Mouse (Mus musculus): ENCODE data around the gene Mnat1. TPM values are rescaled to one million over a fixed set of nuclear protein-coding genes. Genes with fewer than 3 reads are reported as not detected.

Gene Mnat1
- total and polyA plus RNA-seq, 2 experiments from 2014 or later, result 16.1 to 16.3 TPM

- no peaks in the 10 kb centered on the region for H3K9me3 ChIP-seq (ENCODE audit: low read length)
- peak within 1 kb of the TSS; percentile 74 for H3K9ac ChIP-seq
- TF ChIP-seq CTCF (IDR thresholded peaks at IDR 0.05; ENCODE audit: low read depth), result peak; percentile 9; the same call in 1 of the 2 replicates
- peaks cover 5% of the 10 kb centered on the region; the same call in 1 of the 2 replicates for H3K36me3 ChIP-seq (ENCODE audit: insufficient read depth)
- H3K4me3 ChIP-seq (ENCODE audit: low read depth, low read length), result peak within 1 kb of the TSS; percentile 81
- H3K4me2 ChIP-seq (ENCODE audit: low read depth), result peak within 1 kb of the TSS; percentile 80
- 2% methylated on average over 53 of the region's 53 CpGs for WGBS
- peak; percentile 95 for DNase-seq
- ATAC-seq, result peak; percentile 97
- no peaks in the 10 kb centered on the region for H3K27me3 ChIP-seq (ENCODE audit: insufficient read depth, low read length)
- H3K27ac ChIP-seq (ENCODE audit: low read depth, low read length), result peak within 1 kb of the TSS; percentile 81
- H3K4me1 ChIP-seq (ENCODE audit: insufficient read depth), result 0 out of 2 replicates have a peak, but pooled peaks cover 8% of the 10 kb centered on the region
Measured at GRCm38 (mm10) chr12:73286287-73287092, 163.0 kb downstream of the Mnat1 start, which contains the start of the genes Trmt5 and Slc38a6. Gene Trmt5 (minus strand): TSS chr12:73286710. Gene Slc38a6 (plus strand): TSS chr12:73286779.

- Histone ChIP-seq H3K4me2 (ENCODE audit: low read depth) (peak overlapping the region; percentile 80), H3K27me3 (ENCODE audit: insufficient read depth, low read length) (no peaks in the 10 kb centered on the region), H3K4me1 (ENCODE audit: insufficient read depth) (0 out of 2 replicates have a peak, but pooled peaks cover 8% of the 10 kb centered on the region), H3K36me3 (ENCODE audit: insufficient read depth) (no peaks in the 10 kb centered on the region; the same call in 1 of the 2 replicates), H3K27ac (ENCODE audit: low read depth, low read length) (no peak overlapping the region), H3K4me3 (ENCODE audit: low read depth, low read length) (peak overlapping the region; percentile 81), H3K9ac (0 out of 2 replicates have a peak overlapping the region, but pooled peaks have one; percentile 74), H3K9me3 (ENCODE audit: low read length) (no peaks in the 10 kb centered on the region)
- ATAC-seq (no peak), DNase-seq (no peak)
- no peak for TF ChIP-seq CTCF (IDR thresholded peaks at IDR 0.05; ENCODE audit: low read depth)
- WGBS, result 75% methylated on average over 8 of the region's 8 CpGs
Measured at GRCm38 (mm10) chr12:73287609-73288008, 164.1 kb downstream of the Mnat1 start.

- ATAC-seq, result no peak
- no peak overlapping the region for H3K4me3 ChIP-seq (ENCODE audit: low read depth, low read length)
- no peak for TF ChIP-seq CTCF (IDR thresholded peaks at IDR 0.05; ENCODE audit: low read depth)
- WGBS, result 97% methylated on average over 3 of the region's 3 CpGs
- H3K9ac ChIP-seq, result no peak overlapping the region
- no peaks in the 10 kb centered on the region for H3K9me3 ChIP-seq (ENCODE audit: low read length)
- H3K4me2 ChIP-seq (ENCODE audit: low read depth), result no peak overlapping the region
- H3K36me3 ChIP-seq (ENCODE audit: insufficient read depth), result no peaks in the 10 kb centered on the region; the same call in 1 of the 2 replicates
- H3K27ac ChIP-seq (ENCODE audit: low read depth, low read length), result no peak overlapping the region
- 0 out of 2 replicates have a peak, but pooled peaks cover 8% of the 10 kb centered on the region for H3K4me1 ChIP-seq (ENCODE audit: insufficient read depth)
- DNase-seq, result no peak
- no peaks in the 10 kb centered on the region for H3K27me3 ChIP-seq (ENCODE audit: insufficient read depth, low read length)
Measured at GRCm38 (mm10) chr12:73288626-73289025, 165.1 kb downstream of the Mnat1 start.

GRCm38 (mm10) chr12:73294884-73295283, 171.4 kb downstream of the Mnat1 start:
- no peaks in the 10 kb centered on the region for H3K9me3 ChIP-seq (ENCODE audit: low read length)
- H3K9ac ChIP-seq, result no peak overlapping the region
- TF ChIP-seq CTCF (IDR thresholded peaks at IDR 0.05; ENCODE audit: low read depth), result no peak
- no peaks in the 10 kb centered on the region for H3K27me3 ChIP-seq (ENCODE audit: insufficient read depth, low read length)
- H3K36me3 ChIP-seq (ENCODE audit: insufficient read depth), result peaks cover 5% of the 10 kb centered on the region
- ATAC-seq (no peak), DNase-seq (no peak)
- no peaks in the 10 kb centered on the region for H3K4me1 ChIP-seq (ENCODE audit: insufficient read depth)
- H3K27ac ChIP-seq (ENCODE audit: low read depth, low read length), result no peak overlapping the region
- no peak overlapping the region for H3K4me3 ChIP-seq (ENCODE audit: low read depth, low read length)
- H3K4me2 ChIP-seq (ENCODE audit: low read depth), result no peak overlapping the region

- ATAC-seq (no peak), DNase-seq (no peak)
- no peak overlapping the region for H3K4me3 ChIP-seq (ENCODE audit: low read depth, low read length)
- TF ChIP-seq CTCF (IDR thresholded peaks at IDR 0.05; ENCODE audit: low read depth), result no peak
- peaks cover 5% of the 10 kb centered on the region for H3K36me3 ChIP-seq (ENCODE audit: insufficient read depth)
- no peak overlapping the region for H3K9ac ChIP-seq
- 68% methylated on average over 11 of the region's 11 CpGs for WGBS
- H3K27ac ChIP-seq (ENCODE audit: low read depth, low read length), result no peak overlapping the region
- H3K4me1 ChIP-seq (ENCODE audit: insufficient read depth), result no peaks in the 10 kb centered on the region
- no peaks in the 10 kb centered on the region for H3K27me3 ChIP-seq (ENCODE audit: insufficient read depth, low read length)
- no peaks in the 10 kb centered on the region for H3K9me3 ChIP-seq (ENCODE audit: low read length)
- H3K4me2 ChIP-seq (ENCODE audit: low read depth), result no peak overlapping the region
Measured at GRCm38 (mm10) chr12:73295505-73296140, 172.1 kb downstream of the Mnat1 start.

GRCm38 (mm10) chr12:73298621-73299020, 175.1 kb downstream of the Mnat1 start:
- no peak overlapping the region for H3K4me3 ChIP-seq (ENCODE audit: low read depth, low read length)
- ATAC-seq, result no peak

GRCm38 (mm10) chr12:73300531-73300930, 177.0 kb downstream of the Mnat1 start:
- H3K27ac ChIP-seq (ENCODE audit: low read depth, low read length), result no peak overlapping the region
- ATAC-seq, result no peak
- DNase-seq, result no peak
- no peaks in the 10 kb centered on the region for H3K4me1 ChIP-seq (ENCODE audit: insufficient read depth)
- H3K36me3 ChIP-seq (ENCODE audit: insufficient read depth), result peaks cover 3% of the 10 kb centered on the region; the same call in 1 of the 2 replicates
- no peak overlapping the region for H3K4me2 ChIP-seq (ENCODE audit: low read depth)
- no peak for TF ChIP-seq CTCF (IDR thresholded peaks at IDR 0.05; ENCODE audit: low read depth)
- WGBS, result 96% methylated on average over 2 of the region's 2 CpGs
- H3K9me3 ChIP-seq (ENCODE audit: low read length), result no peaks in the 10 kb centered on the region
- no peak overlapping the region for H3K9ac ChIP-seq
- H3K4me3 ChIP-seq (ENCODE audit: low read depth, low read length), result no peak overlapping the region
- no peaks in the 10 kb centered on the region for H3K27me3 ChIP-seq (ENCODE audit: insufficient read depth, low read length)

More at GRCm38 (mm10) chr12:73298621-73299020, 175.1 kb downstream of the Mnat1 start:
- Histone ChIP-seq H3K36me3 (ENCODE audit: insufficient read depth) (peaks cover 8% of the 10 kb centered on the region), H3K4me2 (ENCODE audit: low read depth) (no peak overlapping the region), H3K9ac (no peak overlapping the region), H3K27ac (ENCODE audit: low read depth, low read length) (no peak overlapping the region), H3K9me3 (ENCODE audit: low read length) (no peaks in the 10 kb centered on the region), H3K4me1 (ENCODE audit: insufficient read depth) (no peaks in the 10 kb centered on the region), H3K27me3 (ENCODE audit: insufficient read depth, low read length) (no peaks in the 10 kb centered on the region)
- DNase-seq, result no peak
- 87% methylated on average over 5 of the region's 5 CpGs for WGBS
- TF ChIP-seq CTCF (IDR thresholded peaks at IDR 0.05; ENCODE audit: low read depth), result no peak

All from forebrain, postnatal 0 days (tissue).